Mouse (Mus musculus) liver, adult 2 months (tissue): ENCODE data around the gene Snx27.

Experiments used
- CTCF ChIP-seq: fragments of 200-500 bp; IDR thresholded peaks from 2 replicates; pipeline ENCODE4 v1.5.1; 2011; ENCODE audit warnings: low read depth, low read length, control low read depth
- POLR2A ChIP-seq: fragments of 200-500 bp; IDR thresholded peaks from 2 replicates; pipeline ENCODE4 v1.6.1; 2011; ENCODE audit warnings: low read length, control low read depth; ENCODE audit not compliant: insufficient read depth; ENCODE audit errors: extremely low read depth

GRCm38 (mm10) chr3:94473115-94473505 is 109.4 kb downstream of the Snx27 start:
- TF ChIP-seq CTCF, result no peak
- no peak for TF ChIP-seq POLR2A
